Comparison of ENCODE assay signal across 1 mouse cellular context in genomic region chr7:126417045-126417444, GRCm38 (mm10).
TF ChIP-seq lines count a peak whose summit lies in the region.

No protein-coding gene starts in this region.

TF ChIP-seq in CH12.LX, 34 proteins besides CTCF, POLR2A, EP300 and RAD21:
- no peak for TF ChIP-seq TBP (conservative IDR thresholded peaks at IDR 0.05; ENCODE audit: low read depth, low read length)
- no peak for TF ChIP-seq POLR2AphosphoS2 (IDR thresholded peaks at IDR 0.05; ENCODE audit: low read depth, low read length)
- TF ChIP-seq MEF2A (IDR thresholded peaks at IDR 0.05; ENCODE audit: borderline replicate concordance, low read depth, low read length), result peak; percentile 11; the same call in 1 of the 2 replicates
- no peak for TF ChIP-seq NELFE (IDR thresholded peaks at IDR 0.05; ENCODE audit: low read depth, low read length)
- no peak for TF ChIP-seq CHD2 (IDR thresholded peaks at IDR 0.05; ENCODE audit: low read length)
- no peak for TF ChIP-seq USF1 (IDR thresholded peaks at IDR 0.05; ENCODE audit: low read depth, low read length)
- TF ChIP-seq IRF4 (IDR thresholded peaks at IDR 0.05; ENCODE audit: low read depth, low read length), result peak; percentile 37
- TF ChIP-seq SMC3 (IDR thresholded peaks at IDR 0.05; ENCODE audit: low read depth, low read length), result peak; percentile 2; the same call in 1 of the 2 replicates
- TF ChIP-seq MAX (IDR thresholded peaks at IDR 0.05; ENCODE audit: low read length), result no peak; the same call in 1 of the 2 replicates
- no peak for TF ChIP-seq TCF12 (IDR thresholded peaks at IDR 0.05; ENCODE audit: low read depth, low read length)
- TF ChIP-seq MXI1 (IDR thresholded peaks at IDR 0.05; ENCODE audit: low read depth, low read length), result no peak
- TF ChIP-seq SIN3A (IDR thresholded peaks at IDR 0.05; ENCODE audit: low read length), result no peak
- TF ChIP-seq BHLHE40 (IDR thresholded peaks at IDR 0.05; ENCODE audit: low read depth, low read length), result peak; percentile 4; the same call in 1 of the 2 replicates
- TF ChIP-seq ELF1 (IDR thresholded peaks at IDR 0.05; ENCODE audit: low read depth, low read length), result peak; percentile 6; the same call in 1 of the 2 replicates
- TF ChIP-seq ETS1 (conservative IDR thresholded peaks at IDR 0.05; ENCODE audit: low read depth, low read length), result no peak
- no peak for TF ChIP-seq GABPA (IDR thresholded peaks at IDR 0.05; ENCODE audit: insufficient replicate concordance, low read depth, low read length)
